Mouse (Mus musculus): Measurements from ENCODE around the gene Ubash3a. TPM values are rescaled to one million over a fixed set of nuclear protein-coding genes. Genes with fewer than 3 reads are reported as not detected.

Ubash3a gene
- total and polyA plus RNA-seq, 3 experiments, result 27.6 to 57.4 (median 30.2) TPM

DNA sequence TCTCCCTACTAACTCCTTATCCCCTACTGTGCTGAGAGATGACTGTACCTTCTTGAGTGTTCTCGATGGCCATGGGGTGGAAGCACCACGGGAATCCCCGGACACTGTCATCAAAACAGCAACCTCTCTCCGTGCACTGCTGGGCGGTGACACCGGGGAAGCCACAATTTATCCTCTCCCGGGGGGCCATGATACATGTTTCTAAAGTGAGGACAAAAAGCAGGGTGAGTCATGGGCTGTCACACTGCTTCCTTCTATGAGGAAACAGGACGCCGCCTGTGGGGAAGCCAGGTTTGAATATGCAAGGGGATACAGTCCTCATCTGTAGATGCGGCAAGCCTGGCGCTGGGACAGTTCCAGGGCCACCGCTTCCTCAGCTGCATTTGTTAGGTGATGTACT, 45.1 kb upstream of the Ubash3a start:
- Histone ChIP-seq H3K9ac (ENCODE audit: control insufficient read depth, low read depth, low read length, poor library complexity, severe bottlenecking) (no peak overlapping the region), H3K4me3 (ENCODE audit: control insufficient read depth in 1 of 2, insufficient read depth in 1 of 2, low read depth in 2 of 2, low read length in 2 of 2) (no peak overlapping the region), H3K9me3 (replicated peaks; ENCODE audit: insufficient read depth, low read length) (no peaks in the 10 kb centered on the region), H3K27me3 (ENCODE audit: control insufficient read depth in 1 of 2, insufficient read depth in 2 of 2, low read length in 2 of 2) (peaks cover 0 to 4% of the 10 kb centered on the region in 2 experiments; a peak in 2 of 4 replicates), H3K36me3 (ENCODE audit: control insufficient read depth in 1 of 2, insufficient read depth in 2 of 2, low read length in 2 of 2) (no peaks in the 10 kb centered on the region), H3K27ac (ENCODE audit: control insufficient read depth, low read depth, low read length) (no peak overlapping the region), H3K79me2 (ENCODE audit: control insufficient read depth, insufficient read depth, low read length, poor library complexity) (no peaks in the 10 kb centered on the region), H3K4me1 (ENCODE audit: control insufficient read depth in 1 of 2, insufficient read depth in 2 of 2, low read length in 2 of 2) (no peaks in the 10 kb centered on the region)
- DNase-seq (ENCODE audit: low read depth, low spot score), result no peak
- TF ChIP-seq POLR2AphosphoS2 (IDR thresholded peaks at IDR 0.05; ENCODE audit: low read length) (no peak), MAZ (IDR thresholded peaks at IDR 0.05; ENCODE audit: low read depth, low read length) (no peak), HCFC1 (IDR thresholded peaks at IDR 0.05; ENCODE audit: low read depth, low read length) (no peak), TBP (IDR thresholded peaks at IDR 0.05; ENCODE audit: low read depth, low read length) (no peak), UBTF (IDR thresholded peaks at IDR 0.05; ENCODE audit: borderline replicate concordance, insufficient read depth, low read depth, low read length) (no peak), NRF1 (IDR thresholded peaks at IDR 0.05; ENCODE audit: insufficient read depth, low read depth, low read length, poor library complexity, severe bottlenecking) (no peak), GABPA (IDR thresholded peaks at IDR 0.05; ENCODE audit: low read depth, low read length) (no peak), ZKSCAN1 (IDR thresholded peaks at IDR 0.05; ENCODE audit: low read depth, low read length) (no peak), MYB (IDR thresholded peaks at IDR 0.05; ENCODE audit: low read depth, low read length) (no peak), RCOR1 (IDR thresholded peaks at IDR 0.05; ENCODE audit: low read depth, low read length) (no peak), MAX (IDR thresholded peaks at IDR 0.05; ENCODE audit: low read length) (no peak), MYC (IDR thresholded peaks at IDR 0.05; ENCODE audit: low read depth, low read length) (no peak), NELFE (IDR thresholded peaks at IDR 0.05; ENCODE audit: low read depth, low read length) (no peak), E2F4 (IDR thresholded peaks at IDR 0.05; ENCODE audit: borderline replicate concordance, low read depth, low read length) (no peak), TCF12 (IDR thresholded peaks at IDR 0.05; ENCODE audit: low read depth, low read length) (no peak)

DNA sequence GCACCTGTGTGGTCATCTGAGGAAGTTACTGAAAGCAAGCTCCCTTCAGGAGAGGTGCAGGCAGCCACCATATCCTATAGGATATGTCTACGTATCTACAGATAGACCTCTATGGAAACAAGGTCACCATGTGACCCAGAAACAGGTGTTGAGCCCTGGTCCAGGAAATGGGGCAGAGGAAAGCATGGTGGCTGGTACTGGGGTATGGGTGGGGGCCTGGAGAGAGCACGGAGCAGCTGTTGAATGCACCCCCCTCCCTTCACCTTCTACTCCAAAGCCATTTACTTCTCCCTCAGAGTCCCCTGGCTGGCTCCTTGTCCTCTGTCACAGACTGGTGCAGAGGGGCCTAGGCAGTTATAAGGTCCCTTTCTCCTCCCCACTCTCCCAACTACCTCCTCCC, 43.9 kb upstream of the Ubash3a start:
- Histone ChIP-seq H3K79me2 (ENCODE audit: control insufficient read depth, insufficient read depth, low read length, poor library complexity) (no peaks in the 10 kb centered on the region), H3K9me3 (replicated peaks; ENCODE audit: insufficient read depth, low read length) (no peaks in the 10 kb centered on the region), H3K27me3 (ENCODE audit: control insufficient read depth in 1 of 2, insufficient read depth in 2 of 2, low read length in 2 of 2) (peaks cover 0 to 4% of the 10 kb centered on the region in 2 experiments; a peak in 3 of 4 replicates), H3K4me3 (ENCODE audit: control insufficient read depth in 1 of 2, insufficient read depth in 1 of 2, low read depth in 2 of 2, low read length in 2 of 2) (no peak overlapping the region), H3K36me3 (ENCODE audit: control insufficient read depth in 1 of 2, insufficient read depth in 2 of 2, low read length in 2 of 2) (no peaks in the 10 kb centered on the region), H3K4me1 (ENCODE audit: control insufficient read depth in 1 of 2, insufficient read depth in 2 of 2, low read length in 2 of 2) (no peaks in the 10 kb centered on the region), H3K9ac (ENCODE audit: control insufficient read depth, low read depth, low read length, poor library complexity, severe bottlenecking) (no peak overlapping the region), H3K27ac (ENCODE audit: control insufficient read depth, low read depth, low read length) (no peak overlapping the region)
- TF ChIP-seq GABPA (IDR thresholded peaks at IDR 0.05; ENCODE audit: low read depth, low read length) (no peak), POLR2AphosphoS5 (IDR thresholded peaks at IDR 0.05; ENCODE audit: borderline replicate concordance, low read depth, low read length) (no peak), ZKSCAN1 (IDR thresholded peaks at IDR 0.05; ENCODE audit: low read depth, low read length) (no peak), NRF1 (IDR thresholded peaks at IDR 0.05; ENCODE audit: insufficient read depth, low read depth, low read length, poor library complexity, severe bottlenecking) (no peak), USF1 (IDR thresholded peaks at IDR 0.05; ENCODE audit: low read depth, low read length) (no peak), ELF1 (IDR thresholded peaks at IDR 0.05; ENCODE audit: low read depth, low read length) (no peak), ZMIZ1 (IDR thresholded peaks at IDR 0.05; ENCODE audit: low read depth, low read length) (no peak), E2F4 (IDR thresholded peaks at IDR 0.05; ENCODE audit: borderline replicate concordance, low read depth, low read length) (no peak), TCF12 (IDR thresholded peaks at IDR 0.05; ENCODE audit: low read depth, low read length) (no peak), KAT2A (conservative IDR thresholded peaks at IDR 0.05; ENCODE audit: low read depth, low read length) (no peak), MXI1 (IDR thresholded peaks at IDR 0.05; ENCODE audit: low read depth, low read length) (no peak), MAZ (IDR thresholded peaks at IDR 0.05; ENCODE audit: low read depth, low read length) (no peak), MYC (IDR thresholded peaks at IDR 0.05; ENCODE audit: low read depth, low read length) (no peak), JUND (IDR thresholded peaks at IDR 0.05; ENCODE audit: low read depth, low read length) (no peak), RCOR1 (IDR thresholded peaks at IDR 0.05; ENCODE audit: low read depth, low read length) (no peak), HCFC1 (IDR thresholded peaks at IDR 0.05; ENCODE audit: low read depth, low read length) (no peak)
- no peak for DNase-seq (ENCODE audit: low read depth, low spot score)
